ENCODE assay signal across 8 mouse cellular contexts in genomic region chr4:57845031-57845431, GRCm38 (mm10).
DNase-seq lines count a peak whose midpoint lies in the region; ATAC-seq and TF ChIP-seq lines count a peak whose summit lies in the region.

No protein-coding gene starts in this region.

- peaks cover 21% of the 10 kb centered on the region for H3K4me1 ChIP-seq in intestine, embryonic 15.5 days (replicated peaks)
- 0 out of 2 replicates have a peak, but pooled peaks cover 10% of the 10 kb centered on the region for H3K4me1 ChIP-seq in liver, embryonic 15.5 days (replicated peaks)
- peaks cover 7% of the 10 kb centered on the region; the same call in 1 of the 2 replicates for H3K4me1 ChIP-seq in olfactory bulb, adult 2 months (ENCODE audit: control insufficient read depth, insufficient read depth, low read length)

- H3K27me3 ChIP-seq in intestine, embryonic 15.5 days (replicated peaks): no peaks in the 10 kb centered on the region
- H3K27me3 ChIP-seq in liver, embryonic 15.5 days: no peaks in the 10 kb centered on the region

- H3K36me3 ChIP-seq in intestine, embryonic 15.5 days: no peaks in the 10 kb centered on the region
- H3K36me3 ChIP-seq in liver, embryonic 15.5 days (replicated peaks): no peaks in the 10 kb centered on the region

- TF ChIP-seq CTCF in olfactory bulb, adult 2 months (IDR thresholded peaks at IDR 0.05; ENCODE audit: insufficient read depth, low read depth, low read length): no peak

- H3K4me2 ChIP-seq in intestine, embryonic 15.5 days (replicated peaks): peak overlapping the region; percentile 52
- H3K4me2 ChIP-seq in liver, embryonic 15.5 days: peak overlapping the region; percentile 1; the same call in 1 of the 2 replicates

- no peak for TF ChIP-seq POLR2A in olfactory bulb, adult 2 months (IDR thresholded peaks at IDR 0.05; ENCODE audit: insufficient read depth, low read depth, low read length)

- ATAC-seq in intestine, embryonic 15.5 days: peak; percentile 96
- ATAC-seq in liver, embryonic 15.5 days (ENCODE audit: insufficient read depth): 0 out of 2 replicates have a peak, but pooled peaks have one; percentile 37

- 4% methylated on average over 10 of the region's 10 CpGs for WGBS in intestine, embryonic 15.5 days
- WGBS in liver, embryonic 15.5 days (ENCODE audit: insufficient replicate concordance): 31% methylated on average over 10 of the region's 10 CpGs
- WGBS in olfactory bulb, adult 2 months: 50% methylated on average over 10 of the region's 10 CpGs

- no peaks in the 10 kb centered on the region for H3K9me3 ChIP-seq in intestine, embryonic 15.5 days
- no peaks in the 10 kb centered on the region for H3K9me3 ChIP-seq in liver, embryonic 15.5 days (replicated peaks)

- peak; percentile 9 for DNase-seq in cerebellum, adult 9-11 months
- no peak for DNase-seq in cerebellum, adult 8-10 months
- DNase-seq in embryo, embryonic 10 days (ENCODE audit: low spot score): peak; percentile 92
- peak; percentile 87 for DNase-seq in gastrocnemius, postnatal 25 days
- no peak for DNase-seq in thymus, adult 18-20 months

- H3K9ac ChIP-seq in intestine, embryonic 15.5 days: peak overlapping the region; percentile 17
- no peak overlapping the region for H3K9ac ChIP-seq in liver, embryonic 15.5 days

- H3K27ac ChIP-seq in intestine, embryonic 15.5 days: peak overlapping the region; percentile 82
- peak overlapping the region; percentile 26; the same call in 1 of the 2 replicates for H3K27ac ChIP-seq in liver, embryonic 15.5 days (replicated peaks)
- H3K27ac ChIP-seq in olfactory bulb, adult 2 months (ENCODE audit: insufficient read depth, low read depth, low read length): 0 out of 2 replicates have a peak overlapping the region, but pooled peaks have one; percentile 16

- peak overlapping the region; percentile 33 for H3K4me3 ChIP-seq in intestine, embryonic 15.5 days (replicated peaks)
- H3K4me3 ChIP-seq in liver, embryonic 15.5 days (replicated peaks): 0 out of 2 replicates have a peak overlapping the region, but pooled peaks have one; percentile 7
- H3K4me3 ChIP-seq in olfactory bulb, adult 2 months (ENCODE audit: insufficient read depth, low read depth, low read length): peak overlapping the region; percentile 25

Comparison
In these comparisons a context has a peak if more than half of its experiments do, and no peak if none do; other contexts are left out.
1. DNase-seq: peak in cerebellum, adult 9-11 months (single experiment), embryo, embryonic 10 days (single experiment) and gastrocnemius, postnatal 25 days (single experiment); none in cerebellum, adult 8-10 months (single experiment) and thymus, adult 18-20 months (0 of 2).
2. H3K27ac ChIP-seq: peak in every context shown above with its lines; median percentile 82 in intestine, embryonic 15.5 days; 26 in liver, embryonic 15.5 days; 16 in olfactory bulb, adult 2 months.
3. Peak in every context shown above with its lines, with median percentiles within 50 percentile points of each other: H3K4me3 ChIP-seq.